ENCODE assay signal across 9 mouse cellular contexts in the genomic region with DNA sequence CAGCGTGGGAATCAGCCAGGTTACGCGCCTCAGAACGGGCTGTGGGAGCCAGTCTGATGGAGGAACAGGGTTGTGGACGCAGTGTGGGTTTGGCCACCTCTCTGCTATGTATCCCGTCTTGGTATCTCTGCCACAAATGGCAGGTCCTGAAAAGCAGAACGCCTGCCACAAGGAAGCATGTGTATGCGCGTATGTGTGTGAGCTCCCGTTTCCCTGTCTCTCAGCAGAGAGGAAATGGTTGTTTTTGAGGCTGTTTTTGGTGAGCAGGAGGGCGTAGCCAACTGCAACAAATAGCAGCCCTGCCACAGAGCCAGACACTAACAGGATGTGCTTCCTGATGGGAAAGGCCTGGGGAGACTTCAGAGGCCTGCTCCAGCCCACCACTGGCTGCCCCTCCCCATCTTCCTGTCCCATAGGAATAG. TPM values are rescaled to one million over a fixed set of nuclear protein-coding genes. Genes with fewer than 3 reads are reported as not detected.
DNase-seq lines count a peak whose midpoint lies in the region; ATAC-seq lines count a peak whose summit lies in the region.
"Had no signal": no experiment of that assay in that cellular context is flagged by ENCODE, and none has a peak within 500 bp of the region (broad histone marks: within the 10 kb centered on the region; RNA-seq: fewer than 3 reads in every experiment).

No protein-coding gene starts in this region.

- 0 out of 2 replicates have a peak, but pooled peaks cover 8% of the 10 kb centered on the region for H3K36me3 ChIP-seq in heart, embryonic 12.5 days
- no peaks in the 10 kb centered on the region; the same call in 1 of the 2 replicates for H3K36me3 ChIP-seq in kidney, embryonic 14.5 days (ENCODE audit: control insufficient read depth, insufficient read depth, low read length)
- H3K36me3 ChIP-seq in lung, embryonic 16.5 days (ENCODE audit: control insufficient read depth, insufficient read depth, low read length) = peaks cover 3% of the 10 kb centered on the region; the same call in 1 of the 2 replicates

- H3K9ac ChIP-seq in heart, embryonic 12.5 days = peak overlapping the region; percentile 49
- H3K9ac ChIP-seq in kidney, embryonic 14.5 days (ENCODE audit: low read depth, low read length) = peak overlapping the region; percentile 47; the same call in 1 of the 2 replicates
- H3K9ac ChIP-seq in lung, embryonic 16.5 days (ENCODE audit: low read length) = peak overlapping the region; percentile 82

- WGBS in heart, embryonic 12.5 days = 57% methylated on average over 11 of the region's 11 CpGs
- WGBS in kidney, embryonic 14.5 days = 68% methylated on average over 11 of the region's 11 CpGs
- WGBS in lung, embryonic 16.5 days = 36% methylated on average over 11 of the region's 11 CpGs

- peak overlapping the region; percentile 90 for H3K27ac ChIP-seq in heart, embryonic 12.5 days (ENCODE audit: poor library complexity, severe bottlenecking)
- peak overlapping the region; percentile 93 for H3K27ac ChIP-seq in kidney, embryonic 14.5 days (ENCODE audit: low read depth, low read length)
- peak overlapping the region; percentile 91 for H3K27ac ChIP-seq in lung, embryonic 16.5 days (ENCODE audit: low read length)

- peaks cover 70% of the 10 kb centered on the region for H3K4me1 ChIP-seq in heart, embryonic 12.5 days (replicated peaks)
- H3K4me1 ChIP-seq in kidney, embryonic 14.5 days (ENCODE audit: control insufficient read depth, insufficient read depth, low read length) = peaks cover 27% of the 10 kb centered on the region
- H3K4me1 ChIP-seq in lung, embryonic 16.5 days (replicated peaks; ENCODE audit: control insufficient read depth, insufficient read depth, low read length) = peaks cover 43% of the 10 kb centered on the region

- H3K9me3 ChIP-seq in heart, embryonic 12.5 days (replicated peaks) = no peaks in the 10 kb centered on the region
- H3K9me3 ChIP-seq in kidney, embryonic 14.5 days (ENCODE audit: control insufficient read depth, low read length) = no peaks in the 10 kb centered on the region
- H3K9me3 ChIP-seq in lung, embryonic 16.5 days (ENCODE audit: control insufficient read depth, low read length) = no peaks in the 10 kb centered on the region

- peak overlapping the region; percentile 50 for H3K4me3 ChIP-seq in heart, embryonic 12.5 days
- H3K4me3 ChIP-seq in kidney, embryonic 14.5 days (ENCODE audit: low read length) = peak overlapping the region; percentile 29
- H3K4me3 ChIP-seq in lung, embryonic 16.5 days (ENCODE audit: low read length) = peak overlapping the region; percentile 65

- H3K4me2 ChIP-seq in heart, embryonic 12.5 days = peak overlapping the region; percentile 60
- peak overlapping the region; percentile 15; the same call in 1 of the 2 replicates for H3K4me2 ChIP-seq in kidney, embryonic 14.5 days (replicated peaks; ENCODE audit: low read depth, low read length)
- peak overlapping the region; percentile 64 for H3K4me2 ChIP-seq in lung, embryonic 16.5 days (ENCODE audit: low read depth, low read length)

- no peaks in the 10 kb centered on the region for H3K27me3 ChIP-seq in heart, embryonic 12.5 days (replicated peaks)
- no peaks in the 10 kb centered on the region for H3K27me3 ChIP-seq in kidney, embryonic 14.5 days (ENCODE audit: control insufficient read depth, insufficient read depth, low read length)
- no peaks in the 10 kb centered on the region for H3K27me3 ChIP-seq in lung, embryonic 16.5 days (ENCODE audit: control insufficient read depth, insufficient read depth, low read depth, low read length)
- H3K27me3 ChIP-seq: Patski had no signal

- peak; percentile 34; the same call in 1 of the 2 replicates for ATAC-seq in heart, embryonic 12.5 days (ENCODE audit: insufficient number of reproducible peaks, low FRiP score)
- no peak for ATAC-seq in kidney, embryonic 14.5 days (ENCODE audit: low FRiP score, low TSS enrichment)
- ATAC-seq in lung, embryonic 16.5 days (ENCODE audit: low read depth) = peak; percentile 46
- ATAC-seq in granulocyte monocyte progenitor cell, adult 5-6 weeks (replicated peaks; ENCODE audit: poor library complexity, severe bottlenecking) = no peak
- ATAC-seq: Patski had no signal

- DNase-seq in adrenal gland, adult 2 months = peak; percentile 71
- DNase-seq in embryo, embryonic 10.5 days (ENCODE audit: low spot score) = peak; percentile 22
- no peak for DNase-seq in cerebellum, adult 9-10 months
- DNase-seq in right cerebral cortex, postnatal 25 days = no peak

RNA-seq across cellular contexts. Expression of a gene that starts 2.4 kb away (rescaled TPM):
- total RNA-seq in adrenal gland, adult 2 months (2021) = 10 to 100 TPM; 32.2 to 44.8 TPM
- polyA plus RNA-seq in adrenal gland, adult 2 months (2012; rRNA removed) = 59.2 and 64.1 TPM in 2 replicates
- 16.3 and 20.4 TPM in 2 replicates for polyA plus RNA-seq in heart, embryonic 12.5 days (2016; fragmentation: Nextera tagmentation; extraction: Ambion mirVana)
- polyA plus RNA-seq in kidney, embryonic 14.5 days (2014; fragmentation: Nextera tagmentation; extraction: Ambion mirVana) = 15.9 and 18.4 TPM in 2 replicates
- 108 and 122 TPM in 2 replicates for polyA plus RNA-seq in lung, embryonic 16.5 days (2015; fragmentation: Nextera tagmentation; extraction: Ambion mirVana)
- not detected in 2 replicates for total RNA-seq in granulocyte monocyte progenitor cell, adult 5-6 weeks (2014; fragmentation: Nextera tagmentation)
- not detected in 2 replicates for total RNA-seq in granulocyte monocyte progenitor cell, adult 5-6 weeks (2017)

RNA-seq across cellular contexts. Expression of a gene that starts 34.8 kb away (rescaled TPM):
- 10 to 100 TPM; 16.4 to 24.5 TPM for total RNA-seq in adrenal gland, adult 2 months (2021)
- polyA plus RNA-seq in adrenal gland, adult 2 months (2012; rRNA removed) = 15.5 and 15.7 TPM in 2 replicates
- 23.5 and 30.7 TPM in 2 replicates for polyA plus RNA-seq in heart, embryonic 12.5 days (2016; fragmentation: Nextera tagmentation; extraction: Ambion mirVana)
- 34.9 and 44.8 TPM in 2 replicates for polyA plus RNA-seq in kidney, embryonic 14.5 days (2014; fragmentation: Nextera tagmentation; extraction: Ambion mirVana)
- polyA plus RNA-seq in lung, embryonic 16.5 days (2015; fragmentation: Nextera tagmentation; extraction: Ambion mirVana) = 42.4 and 49.6 TPM in 2 replicates
- 49.8 and 55.9 TPM in 2 replicates for total RNA-seq in granulocyte monocyte progenitor cell, adult 5-6 weeks (2014; fragmentation: Nextera tagmentation)
- total RNA-seq in granulocyte monocyte progenitor cell, adult 5-6 weeks (2017) = 21.8 and 37.3 TPM in 2 replicates

RNA-seq across cellular contexts. Expression of a gene that starts 39.6 kb away (rescaled TPM):
- not detected for total RNA-seq in adrenal gland, adult 2 months (2021)
- polyA plus RNA-seq in adrenal gland, adult 2 months (2012; rRNA removed) = not detected in 2 replicates
- polyA plus RNA-seq in heart, embryonic 12.5 days (2016; fragmentation: Nextera tagmentation; extraction: Ambion mirVana) = 0.27 TPM in 1 of 2 replicates, not detected in the other
- not detected in 2 replicates for polyA plus RNA-seq in kidney, embryonic 14.5 days (2014; fragmentation: Nextera tagmentation; extraction: Ambion mirVana)
- polyA plus RNA-seq in lung, embryonic 16.5 days (2015; fragmentation: Nextera tagmentation; extraction: Ambion mirVana) = 0.19 TPM in 1 of 2 replicates, not detected in the other
- not detected in 2 replicates for total RNA-seq in granulocyte monocyte progenitor cell, adult 5-6 weeks (2014; fragmentation: Nextera tagmentation)
- not detected in 2 replicates for total RNA-seq in granulocyte monocyte progenitor cell, adult 5-6 weeks (2017)

RNA-seq across cellular contexts. Expression of a gene that starts 52.2 kb away (rescaled TPM):
- total RNA-seq in adrenal gland, adult 2 months (2021) = 10 to 100 TPM; 38.3 to 48.6 TPM
- polyA plus RNA-seq in adrenal gland, adult 2 months (2012; rRNA removed) = 33.9 and 37.4 TPM in 2 replicates
- 19.5 and 21.1 TPM in 2 replicates for polyA plus RNA-seq in heart, embryonic 12.5 days (2016; fragmentation: Nextera tagmentation; extraction: Ambion mirVana)
- 10.3 and 21.4 TPM in 2 replicates for polyA plus RNA-seq in kidney, embryonic 14.5 days (2014; fragmentation: Nextera tagmentation; extraction: Ambion mirVana)
- polyA plus RNA-seq in lung, embryonic 16.5 days (2015; fragmentation: Nextera tagmentation; extraction: Ambion mirVana) = 22.1 and 22.5 TPM in 2 replicates
- total RNA-seq in granulocyte monocyte progenitor cell, adult 5-6 weeks (2014; fragmentation: Nextera tagmentation) = 12.1 and 18.9 TPM in 2 replicates
- total RNA-seq in granulocyte monocyte progenitor cell, adult 5-6 weeks (2017) = 11.3 and 12.6 TPM in 2 replicates

Comparison
In these comparisons a context has a peak if more than half of its experiments do, and no peak if none do; other contexts are left out.
1. DNase-seq: peak in adrenal gland, adult 2 months (single experiment) and embryo, embryonic 10.5 days (single experiment); none in cerebellum, adult 9-10 months (single experiment) and right cerebral cortex, postnatal 25 days (single experiment).
2. ATAC-seq: peak in heart, embryonic 12.5 days (single experiment) and lung, embryonic 16.5 days (single experiment); none in kidney, embryonic 14.5 days (single experiment) and granulocyte monocyte progenitor cell, adult 5-6 weeks (single experiment).
3. Peak in every context shown above with its lines, with median percentiles within 50 percentile points of each other: H3K27ac ChIP-seq, H3K4me2 ChIP-seq, H3K4me3 ChIP-seq and H3K9ac ChIP-seq.